Mouse (Mus musculus) spleen, postnatal 10 days (tissue): ENCODE results near the gene Ppp1r14b.

Source experiments
- DNase-seq, 2 experiments: peaks; one replicate each; pipeline ENCODE4 v3.0.0; 2021 to 2022; ENCODE audit warnings: low spot score in 2 of 2

The Ppp1r14b gene

DNA sequence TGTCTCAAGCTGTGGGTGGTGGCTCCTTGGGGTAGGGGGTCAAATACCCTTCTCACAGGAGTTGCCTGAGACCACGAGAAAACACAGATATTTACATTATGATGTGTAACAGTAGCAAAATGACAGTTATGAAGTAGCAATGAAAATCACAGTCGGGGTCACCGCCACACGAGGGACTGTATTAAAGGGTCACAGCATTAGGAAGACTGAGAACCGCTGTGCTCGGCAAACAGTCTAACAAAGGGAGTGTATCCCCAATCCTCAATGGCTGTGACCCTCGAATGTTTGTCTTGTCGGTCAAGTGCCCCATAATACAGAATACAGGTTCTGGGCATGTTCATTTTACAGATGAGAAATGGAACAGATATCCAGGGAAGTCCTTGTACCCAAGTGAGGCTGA, 19.2 kb downstream of the Ppp1r14b start:
- no peak for DNase-seq

DNA sequence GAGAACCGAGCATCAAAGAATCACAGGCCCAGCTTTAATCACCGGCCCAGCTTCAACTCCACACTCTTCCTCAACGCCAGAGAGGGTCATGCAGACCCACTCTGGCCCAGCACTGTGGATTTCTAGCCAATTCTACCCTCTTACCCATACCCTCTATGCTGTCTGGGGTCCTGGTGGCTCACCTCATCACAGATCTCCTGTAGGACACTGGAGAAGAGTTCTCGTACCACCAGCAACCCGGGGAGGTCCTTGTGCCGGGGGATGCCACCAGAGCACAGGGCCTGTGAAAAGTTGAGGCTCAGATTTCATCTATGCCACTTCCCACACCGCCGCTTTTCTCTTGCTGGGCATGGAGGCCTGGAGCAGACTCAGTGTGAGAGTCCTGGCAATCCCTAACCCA, 19.7 kb downstream of the Ppp1r14b start:
- no peak for DNase-seq

DNA sequence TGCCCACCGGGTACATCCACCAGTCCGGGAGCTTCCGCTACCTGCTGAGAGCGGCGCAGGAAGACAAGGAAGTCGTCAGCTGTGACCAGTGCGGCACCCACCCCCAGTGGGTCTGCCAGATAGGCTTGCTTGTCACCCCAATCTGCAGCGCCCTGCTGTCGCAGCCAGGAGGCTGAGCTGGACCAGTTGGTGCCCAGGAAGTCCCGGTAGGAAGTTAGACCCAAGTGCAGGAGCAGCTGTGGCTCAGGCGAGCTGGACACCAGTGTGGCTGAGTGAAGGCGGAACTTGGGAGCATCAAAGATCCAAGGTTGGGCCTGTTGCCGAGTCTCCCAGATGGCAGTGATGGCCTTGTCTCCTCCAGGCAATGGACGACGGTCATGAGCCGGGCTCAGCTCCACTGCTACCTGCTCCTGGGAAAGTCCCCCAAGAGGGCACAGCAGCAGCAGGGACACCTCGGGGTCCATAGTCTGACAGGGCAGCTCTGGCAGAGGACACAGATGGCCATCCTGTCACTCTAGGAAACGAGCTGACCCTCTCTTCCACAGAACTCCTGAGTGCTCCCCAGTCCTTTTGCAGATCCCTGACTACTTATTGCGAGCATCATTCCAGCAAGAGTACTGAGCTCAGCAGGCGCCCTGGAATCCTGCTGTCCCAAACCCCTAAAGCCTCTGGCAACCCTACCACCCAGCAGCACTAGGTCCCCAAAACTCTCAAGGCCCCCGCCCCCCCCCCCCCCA, 20.7 kb downstream of the Ppp1r14b start:
- peak in 1 of 2 experiments; percentile 35 for DNase-seq

DNA sequence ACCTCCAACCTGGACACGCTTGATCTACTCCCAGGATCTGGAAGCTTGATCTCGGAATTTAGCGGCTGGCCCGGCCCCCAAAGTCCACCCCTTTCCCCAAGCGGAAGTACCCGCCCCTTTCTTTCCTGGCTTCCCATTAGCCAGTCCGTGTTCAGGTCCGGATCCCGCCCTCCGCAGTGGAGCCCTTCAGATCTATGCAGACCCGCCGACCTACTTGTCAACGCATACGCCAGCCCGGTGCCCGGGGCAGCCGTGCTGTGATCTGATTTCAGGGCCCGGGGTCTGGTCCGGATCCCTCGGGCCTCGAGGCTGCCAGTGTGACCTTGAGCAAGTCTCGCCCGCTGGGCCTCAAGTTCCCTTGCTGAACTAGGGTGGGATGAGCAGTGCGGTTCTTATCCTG, 21.2 kb downstream of the Ppp1r14b start, which contains the start of the genes Nudt22 and Trpt1:
Gene Nudt22, minus strand, starts transcription at position 112 of the 400 bp plus-strand sequence.
Gene Trpt1, plus strand, starts transcription at position 126 of the 400 bp plus-strand sequence.
- DNase-seq: peak; percentile 59 to 82

DNA sequence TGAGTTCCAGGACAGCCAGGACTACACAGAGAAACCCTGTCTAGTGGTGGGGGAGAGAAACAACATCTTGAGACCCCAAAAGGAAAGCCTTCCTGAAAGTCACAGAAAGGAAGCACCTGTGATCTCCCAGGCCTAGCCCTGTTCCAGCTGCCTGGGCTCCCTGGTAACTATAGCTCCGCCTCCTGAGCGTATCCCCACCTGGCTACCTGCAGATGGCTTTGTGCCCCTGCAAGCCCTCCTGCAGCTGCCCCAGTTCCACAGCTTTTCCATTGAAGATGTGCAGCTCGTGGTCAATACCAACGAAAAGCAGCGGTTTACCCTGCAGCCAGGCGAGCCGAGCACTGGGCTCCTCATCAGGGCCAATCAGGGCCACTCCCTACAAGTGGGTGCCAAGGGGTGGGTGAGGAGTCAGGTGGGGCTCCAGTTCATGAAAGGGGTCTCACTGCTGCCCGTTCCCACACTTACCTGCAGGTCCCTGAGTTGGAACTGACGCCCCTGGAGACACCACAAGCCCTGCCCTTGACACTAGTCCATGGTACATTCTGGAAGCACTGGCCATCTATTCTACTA, 23.0 kb downstream of the Ppp1r14b start:
- no peak for DNase-seq

DNA sequence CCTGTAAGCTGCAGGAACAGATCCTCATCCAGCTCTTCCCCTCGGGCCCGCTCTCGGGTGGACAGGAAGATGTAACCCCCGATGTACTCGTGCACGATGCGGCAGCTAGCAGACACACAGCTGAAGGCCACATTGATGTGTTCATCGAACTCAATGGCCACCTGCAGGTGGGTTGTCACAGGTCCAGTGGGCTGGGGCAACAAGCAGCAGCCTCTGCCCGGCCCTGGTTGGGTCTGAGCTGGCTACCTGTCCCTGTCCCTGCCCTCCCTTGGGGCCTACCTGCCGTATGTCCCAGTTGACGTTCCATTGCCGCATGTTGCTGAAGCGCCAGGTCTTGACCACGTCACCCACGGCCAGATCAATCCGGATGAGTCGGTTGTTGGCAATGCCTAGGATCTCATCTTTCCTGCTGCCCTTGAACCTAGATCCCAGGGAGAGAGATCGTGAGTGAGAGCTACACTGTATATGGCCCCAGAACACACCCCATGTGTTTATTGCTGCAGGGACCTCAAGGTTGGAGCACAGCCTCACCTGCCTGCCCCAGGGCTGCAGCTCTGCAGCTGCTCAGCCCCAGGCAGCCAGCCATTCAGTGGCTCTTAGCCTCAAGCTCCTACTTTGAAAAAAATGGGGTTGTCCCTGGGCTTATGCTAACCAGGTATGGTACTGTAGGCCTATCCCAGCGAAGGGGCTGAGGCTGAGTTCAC, 24.7 kb downstream of the Ppp1r14b start:
- no peak for DNase-seq

DNA sequence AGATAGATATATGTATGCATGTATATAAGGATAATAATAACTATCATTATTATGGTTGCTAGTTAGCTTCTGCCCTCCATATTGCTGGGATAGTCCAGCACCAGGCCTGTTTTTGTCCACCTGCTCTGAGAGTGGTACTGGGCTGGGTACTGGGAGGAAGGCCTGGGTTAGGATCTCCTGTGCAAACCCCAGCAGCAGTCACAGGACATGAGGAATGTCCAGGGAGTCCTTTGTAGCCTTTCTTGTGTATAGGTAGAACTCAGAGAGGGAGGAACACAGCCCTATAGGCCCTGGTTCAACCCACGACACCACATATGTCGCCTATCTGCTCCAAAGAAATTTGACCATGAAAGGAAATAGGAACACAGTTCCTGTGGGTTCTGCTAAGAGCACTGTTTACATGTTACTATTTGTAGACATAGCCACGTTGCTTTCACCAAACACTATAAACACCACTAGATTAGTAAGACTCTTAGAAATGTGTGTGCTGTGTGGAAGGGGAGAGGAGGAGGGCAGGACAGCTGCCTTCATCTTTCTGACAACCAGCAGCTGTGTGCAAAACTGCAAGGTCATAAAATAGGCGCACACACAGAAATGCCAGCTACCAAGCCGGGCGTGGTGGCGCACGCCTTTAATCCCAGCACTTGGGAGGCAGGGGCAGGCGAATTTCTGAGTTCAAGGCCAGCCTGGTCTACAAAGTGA, 32.3 kb downstream of the Ppp1r14b start:
- no peak for DNase-seq

DNA sequence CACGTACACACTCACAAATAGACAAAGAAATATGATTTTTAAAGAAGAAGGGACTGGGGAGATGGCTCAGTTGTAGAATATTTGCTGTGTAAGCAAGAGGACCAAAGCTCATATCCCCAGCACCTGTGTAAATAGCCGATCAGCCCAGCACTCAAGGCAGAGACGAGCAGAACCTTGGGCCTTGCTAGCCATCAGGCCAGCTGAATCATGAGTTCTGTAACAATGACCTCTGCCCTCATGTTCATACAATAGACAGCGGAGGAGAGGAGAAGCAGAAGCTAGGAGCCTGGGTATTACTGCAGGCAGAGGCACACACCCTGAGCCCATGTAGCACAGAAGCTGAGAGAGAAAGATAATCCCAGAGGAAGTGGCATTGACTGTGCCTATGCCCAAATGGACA, 37.7 kb downstream of the Ppp1r14b start:
- no peak for DNase-seq

DNA sequence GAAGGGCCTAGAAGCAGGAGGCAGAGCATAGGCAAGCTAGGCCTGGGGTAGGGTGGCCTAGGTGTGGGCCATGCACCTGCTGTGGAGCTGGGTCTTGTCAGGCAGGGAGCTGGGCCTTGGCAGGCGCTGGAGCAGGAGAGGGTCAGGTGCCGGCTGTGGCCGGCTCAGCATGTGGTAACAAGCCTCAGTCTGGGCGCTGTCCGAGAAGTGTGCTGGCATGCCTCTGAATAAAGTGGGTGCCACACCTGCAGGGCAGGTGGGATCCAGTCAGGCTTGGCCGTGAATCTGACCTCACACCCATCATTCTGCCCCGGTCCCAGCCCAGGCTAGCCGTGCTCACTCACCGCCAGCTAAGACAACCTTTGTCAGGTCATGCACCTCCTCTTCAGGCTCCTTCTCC, 39.2 kb downstream of the Ppp1r14b start:
- DNase-seq: no peak

DNA sequence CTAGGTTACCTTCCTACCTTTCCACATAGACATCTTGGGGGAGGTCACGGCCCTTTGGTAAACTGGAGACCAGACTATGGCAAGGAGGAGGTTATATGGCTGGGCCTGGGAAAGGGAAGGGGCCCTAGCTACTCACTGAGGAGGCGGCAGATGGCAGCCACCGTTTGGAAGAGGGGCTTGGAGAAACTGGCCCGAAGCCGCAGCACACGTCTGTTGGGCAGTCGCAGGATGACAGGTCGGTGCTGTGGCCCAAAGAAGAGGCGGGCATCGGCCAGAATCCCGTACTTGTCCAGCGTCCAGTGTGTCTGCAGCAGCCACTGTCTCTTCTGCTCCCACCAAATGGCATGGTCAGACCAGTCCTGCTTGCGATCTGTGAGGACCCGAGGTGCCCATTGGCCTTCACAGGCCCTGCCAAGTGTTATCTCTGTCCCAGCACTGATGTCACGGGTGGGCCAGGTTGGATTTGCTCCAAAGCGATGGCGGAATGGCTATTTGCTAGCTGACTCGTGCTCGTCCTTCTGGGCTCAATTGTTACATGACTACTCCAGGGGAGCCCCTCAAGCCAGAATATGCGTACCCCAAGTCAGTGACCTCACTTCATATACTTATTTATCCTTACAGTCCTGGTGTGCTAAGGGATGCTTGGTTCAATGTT, 39.8 kb downstream of the Ppp1r14b start:
- no peak for DNase-seq

DNA sequence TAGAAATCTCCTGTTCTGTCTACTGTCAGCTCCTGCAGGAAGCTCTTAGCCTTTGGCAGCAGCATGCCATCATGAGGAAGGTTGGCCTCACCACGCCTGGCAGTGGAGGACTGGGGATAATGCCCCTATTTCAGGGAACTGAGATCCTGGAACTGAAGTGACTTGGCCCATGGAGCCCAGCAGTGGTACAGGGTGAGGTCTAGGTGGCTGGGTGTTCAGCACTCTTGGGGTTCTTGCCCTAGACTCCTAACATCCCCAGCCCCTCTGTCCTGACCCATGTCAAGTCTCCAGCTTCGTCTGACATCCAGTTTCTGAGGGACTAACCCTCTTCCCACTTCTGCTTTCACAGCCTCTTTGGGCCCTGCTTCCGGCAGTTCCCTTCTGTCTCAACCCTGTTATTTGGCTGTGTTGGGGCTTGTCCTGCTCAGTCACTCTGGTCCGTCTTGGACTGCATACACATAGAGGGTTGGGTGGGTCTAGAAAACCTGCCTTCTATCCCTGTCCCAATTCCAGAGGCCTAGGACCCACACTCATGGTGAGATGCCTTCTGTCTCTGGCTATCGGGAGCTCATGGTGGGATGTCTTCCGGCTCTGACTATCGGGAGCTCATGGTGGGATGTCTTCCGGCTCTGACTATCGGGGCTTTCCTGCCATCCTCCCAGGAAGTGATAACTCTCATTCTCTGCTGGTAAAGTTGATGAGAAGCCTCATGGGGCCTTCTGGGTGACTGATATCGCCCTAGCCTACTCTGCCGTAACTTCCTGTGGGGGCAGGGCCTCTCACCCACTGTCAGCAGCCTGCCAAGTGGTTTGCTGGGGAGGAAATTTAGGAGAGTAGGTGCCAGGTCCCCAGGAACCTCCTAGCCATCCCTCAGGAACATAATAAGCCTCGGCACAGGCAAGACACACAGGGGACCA, 43.0 kb downstream of the Ppp1r14b start:
- peak; percentile 48 to 75 for DNase-seq

DNA sequence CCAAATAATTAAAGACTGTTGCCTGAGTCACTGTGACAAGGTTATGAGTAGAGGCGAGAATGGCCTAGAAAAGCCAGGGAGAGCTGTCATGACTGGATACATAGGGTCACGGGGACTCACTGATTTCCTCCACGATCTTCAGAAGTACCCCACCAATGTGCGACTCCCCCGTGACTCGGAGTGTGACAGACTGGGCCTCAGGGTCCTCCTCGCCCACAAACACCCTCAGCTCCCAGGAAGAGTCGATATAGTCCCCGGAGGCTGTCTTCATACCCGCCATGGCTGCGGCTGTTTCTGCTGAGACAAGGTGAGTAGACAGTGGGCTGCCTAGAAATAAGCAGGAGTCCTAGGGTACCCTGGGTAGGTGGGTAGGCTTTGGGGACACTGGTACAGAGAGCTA, 43.8 kb downstream of the Ppp1r14b start:
- DNase-seq: peak; percentile 42 to 55

DNA sequence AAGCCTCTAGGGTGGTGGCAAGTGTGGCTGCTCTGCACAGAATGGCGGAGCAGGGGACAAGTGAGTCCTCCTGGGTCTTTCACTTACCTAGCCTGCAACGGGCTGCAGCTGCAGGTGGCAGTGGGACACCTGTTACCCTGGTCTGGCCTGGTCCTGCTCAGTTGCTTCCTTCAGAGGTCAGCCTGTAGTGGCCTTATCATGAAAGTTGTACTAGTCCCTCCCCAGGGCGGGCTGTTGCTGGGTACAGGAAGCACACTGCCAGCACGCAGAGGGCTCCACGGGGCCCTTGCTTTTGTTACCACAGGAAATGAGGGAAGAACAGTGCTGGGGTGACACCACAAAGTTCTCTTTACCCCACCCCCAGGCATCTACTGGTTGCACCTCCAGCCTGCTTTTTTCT, 44.4 kb downstream of the Ppp1r14b start, which contains the start of gene Fermt3:
Gene Fermt3, minus strand, starts transcription at position 279 of the 400 bp plus-strand sequence.
- DNase-seq: peak; percentile 71 to 81

DNA sequence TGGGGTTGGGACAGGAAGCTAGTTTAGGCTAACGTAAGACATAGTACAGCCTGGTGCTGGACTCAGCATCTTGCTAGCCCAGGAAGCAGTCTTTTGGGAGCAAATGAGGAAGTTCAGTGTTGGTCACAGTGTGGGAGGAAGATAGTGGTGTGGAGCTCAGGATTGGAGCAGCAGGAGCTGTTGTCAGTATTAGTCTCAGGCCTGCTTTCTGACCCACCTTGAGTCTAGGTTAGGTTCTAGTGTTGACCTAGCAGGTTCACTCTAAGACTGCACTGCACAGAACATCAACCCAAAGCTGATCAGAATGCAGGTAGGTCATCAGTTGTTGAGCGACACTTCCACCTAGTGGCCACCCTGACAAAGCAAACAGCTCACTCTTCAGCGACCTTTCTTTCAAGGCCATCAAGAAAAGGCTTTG, 45.5 kb downstream of the Ppp1r14b start:
- DNase-seq: peak; percentile 54 to 80
